Mouse (Mus musculus) yolk sac, embryonic 10.5 days (tissue): Measurements from ENCODE around the gene Zscan21.
A peak's percentile ranks its signal among the peaks of the same experiment; 100 is the strongest.
"Not testable (repeated sequence)": the region's sequence is repeated elsewhere in the genome, so short reads cannot be mapped to it uniquely, and the experiment has no call there.

Source experiments
- DNase-seq: peaks from one replicate; pipeline ENCODE4 v3.0.0-alpha.2; 2017; ENCODE audit warnings: low spot score

Gene Zscan21

DNA sequence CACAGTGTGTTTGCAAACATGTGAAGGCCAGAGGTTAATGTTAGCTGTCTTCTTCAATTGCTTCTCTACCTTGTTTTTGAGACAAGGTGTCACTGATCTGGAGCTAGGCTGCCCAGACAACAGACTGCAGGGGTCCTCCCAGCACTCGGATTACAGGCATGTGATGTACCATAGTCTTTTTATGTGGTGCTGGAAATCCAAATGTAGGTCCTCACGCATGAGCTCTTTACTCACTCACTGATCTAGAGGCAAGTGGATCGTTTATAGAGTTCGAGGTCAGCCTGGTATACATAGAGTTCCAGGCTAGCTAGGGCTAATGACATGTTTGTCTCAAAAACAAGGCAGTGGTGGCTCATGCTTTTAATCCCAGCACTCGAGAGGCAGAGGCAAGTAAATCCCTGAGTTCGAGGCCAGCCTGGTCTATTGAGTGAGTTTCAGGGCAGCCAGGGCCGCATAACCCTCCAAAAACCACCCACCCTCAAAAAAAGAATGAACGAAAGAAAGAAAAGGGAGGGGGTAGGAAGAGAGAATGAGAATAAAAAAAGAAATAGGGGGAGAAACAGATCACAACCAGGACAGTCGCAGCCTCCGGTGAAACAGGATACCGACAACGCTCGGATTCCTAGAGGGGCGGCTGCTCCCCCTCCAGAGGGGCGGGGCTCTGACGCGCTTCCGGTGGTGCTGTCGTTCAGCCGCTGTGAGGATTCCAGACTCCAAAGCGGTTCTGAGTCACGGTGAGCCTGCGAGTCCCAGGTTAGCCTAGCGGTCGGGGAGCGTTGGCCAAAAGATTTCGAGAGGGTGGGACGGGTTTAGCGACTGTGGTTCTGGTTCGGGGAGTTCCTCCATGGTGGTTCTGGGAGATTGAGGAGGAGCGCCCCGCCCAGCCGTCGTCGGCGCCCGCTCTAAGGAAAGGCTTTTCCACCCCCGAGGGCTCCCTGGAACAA lies at the start of gene Zscan21:
TSS of gene Zscan21 (plus strand) at position 649 of the 944 bp plus-strand sequence.
- DNase-seq, result peak; percentile 90

DNA sequence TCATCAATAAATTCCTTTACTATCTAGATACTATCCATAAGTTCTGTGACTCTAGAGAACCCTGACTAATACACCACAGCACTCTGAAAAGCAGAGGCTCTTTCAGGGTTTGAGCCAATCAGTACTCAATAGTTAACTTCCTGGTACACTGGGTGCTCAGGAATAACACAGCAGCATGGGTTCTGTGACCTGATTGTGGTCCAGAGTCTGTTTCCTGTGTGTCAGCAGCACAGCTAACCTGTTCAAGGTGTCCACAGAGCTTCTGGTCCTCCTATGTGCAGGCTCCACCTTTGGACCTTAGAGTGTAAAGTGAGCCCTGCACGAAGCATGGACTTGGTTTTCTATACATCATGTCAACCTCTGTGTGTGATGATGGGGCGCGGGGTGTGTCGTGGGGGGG lies 42.9 kb upstream of the Zscan21 start:
- no peak for DNase-seq

DNA sequence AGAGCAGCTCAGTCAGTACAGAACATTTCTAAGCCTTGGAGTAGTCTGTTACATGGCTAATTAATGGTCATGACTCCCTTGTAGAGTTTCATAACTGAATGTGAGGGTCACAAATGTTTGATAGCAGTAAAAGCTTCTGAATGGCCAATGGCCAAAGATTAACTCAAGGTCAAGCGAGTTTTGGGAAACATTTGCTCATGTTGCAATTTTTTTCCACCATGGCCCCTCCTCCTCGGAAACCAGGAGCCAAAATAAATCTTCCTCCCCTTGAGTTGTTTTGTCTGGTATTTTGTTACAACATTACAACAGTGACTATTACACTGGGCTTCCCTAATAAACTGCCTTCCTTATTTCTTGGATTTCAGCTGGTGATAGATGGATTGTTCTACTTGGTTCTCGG lies 41.0 kb upstream of the Zscan21 start:
- DNase-seq, result no peak

DNA sequence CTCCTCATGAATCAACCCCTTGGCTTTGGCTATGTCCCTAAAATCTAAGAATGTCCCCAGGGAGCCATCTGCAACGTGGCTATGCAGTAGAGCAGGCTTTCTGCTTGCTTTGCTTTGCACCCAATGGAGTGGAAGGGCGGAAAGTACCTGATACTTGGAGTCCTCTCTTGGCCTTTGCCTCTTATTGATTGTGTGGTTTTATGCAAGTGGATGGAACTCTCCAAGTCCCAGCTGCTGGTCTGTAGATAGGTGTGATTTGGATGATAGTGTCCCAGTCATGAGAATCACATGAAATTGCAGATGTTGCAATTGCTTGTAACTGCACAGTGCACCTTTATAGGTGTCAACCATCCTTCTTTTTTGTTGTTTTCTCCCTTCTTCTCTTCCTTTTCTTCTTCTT lies 40.6 kb upstream of the Zscan21 start:
- DNase-seq, result no peak

DNA sequence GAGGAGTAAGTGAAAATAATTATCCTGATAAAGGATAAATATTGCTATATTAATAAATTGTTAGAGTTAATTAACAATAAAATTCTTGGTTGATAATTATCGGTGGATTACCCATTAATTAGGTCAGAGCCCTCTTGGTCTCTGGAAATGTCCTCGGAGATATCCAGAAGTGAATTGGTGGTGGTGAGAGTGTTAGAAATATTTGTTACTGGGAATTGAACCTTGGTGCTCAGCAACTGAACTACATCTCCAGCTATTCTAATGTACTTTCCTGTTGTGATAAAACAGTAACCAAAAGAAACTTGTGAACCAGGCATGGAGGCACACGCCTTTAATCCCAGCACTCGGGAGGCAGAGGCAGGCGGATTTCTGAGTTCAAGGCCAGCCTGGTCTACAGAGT lies 36.2 kb upstream of the Zscan21 start:
- no peak for DNase-seq

DNA sequence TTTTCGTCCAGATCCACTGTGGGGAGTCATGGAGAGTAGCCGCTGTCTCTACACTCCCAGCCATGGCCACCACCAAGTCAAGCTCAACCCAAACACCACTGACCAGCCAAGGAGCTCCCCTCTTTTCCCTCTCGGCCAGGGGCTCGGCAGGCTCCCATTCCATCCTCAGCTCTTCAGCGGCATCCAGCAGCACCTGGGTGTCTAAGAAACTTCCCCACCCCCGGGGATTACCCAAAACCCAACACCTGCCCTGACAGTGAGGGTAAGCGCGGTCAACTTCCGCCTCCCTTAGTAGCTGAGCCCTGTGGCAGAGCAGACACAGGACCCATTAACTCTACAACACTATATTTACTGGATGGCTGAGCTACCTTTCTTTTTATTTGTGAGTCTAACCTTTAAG lies 35.3 kb upstream of the Zscan21 start:
- DNase-seq, result no peak

DNA sequence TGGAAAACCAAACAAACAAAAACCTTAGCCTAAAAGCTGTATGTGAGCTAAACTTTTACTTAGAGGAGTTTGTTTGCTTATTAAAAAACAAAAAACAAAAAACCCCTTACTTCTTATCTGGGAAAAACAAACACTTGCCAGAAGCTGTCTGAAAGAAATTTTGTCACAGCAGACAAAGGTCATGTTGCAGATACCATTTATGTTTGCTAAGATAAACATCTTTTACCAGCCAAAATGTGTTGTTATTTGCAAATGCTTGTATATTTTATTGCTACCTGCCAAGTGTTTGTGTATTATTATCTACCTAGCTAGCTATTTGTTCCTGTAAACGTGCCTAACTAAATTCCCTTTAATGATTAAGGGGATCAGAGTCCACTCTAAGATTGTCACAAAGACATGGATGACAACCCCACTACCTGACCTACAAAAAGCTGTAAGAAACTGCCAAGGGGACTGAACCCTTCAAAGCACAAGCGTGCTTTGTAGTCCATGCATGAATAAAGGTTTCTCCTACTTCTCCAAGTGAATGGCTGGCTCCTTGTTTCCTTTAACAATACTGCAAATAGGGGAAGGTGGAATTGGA lies 33.3 kb upstream of the Zscan21 start:
- no peak for DNase-seq

DNA sequence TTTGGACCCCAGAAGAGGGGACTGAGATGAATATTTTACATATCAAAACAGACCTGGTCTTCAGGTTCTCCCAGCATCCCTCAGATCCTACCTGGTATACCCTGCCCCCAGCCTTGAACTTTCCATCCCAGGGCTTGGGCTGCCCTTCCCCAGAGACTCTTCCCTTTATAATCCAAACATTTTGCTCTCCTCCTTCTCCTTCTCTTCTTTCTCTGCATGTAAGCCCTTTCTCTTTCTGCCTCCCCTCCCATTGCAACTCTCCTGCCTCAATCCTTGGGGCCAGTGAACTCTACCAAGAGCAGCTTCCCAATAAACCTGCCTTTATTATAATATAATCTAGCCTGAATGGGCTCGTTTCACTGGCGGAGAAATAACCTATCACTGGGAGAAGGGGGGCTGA lies 32.8 kb upstream of the Zscan21 start:
- DNase-seq, result no peak

DNA sequence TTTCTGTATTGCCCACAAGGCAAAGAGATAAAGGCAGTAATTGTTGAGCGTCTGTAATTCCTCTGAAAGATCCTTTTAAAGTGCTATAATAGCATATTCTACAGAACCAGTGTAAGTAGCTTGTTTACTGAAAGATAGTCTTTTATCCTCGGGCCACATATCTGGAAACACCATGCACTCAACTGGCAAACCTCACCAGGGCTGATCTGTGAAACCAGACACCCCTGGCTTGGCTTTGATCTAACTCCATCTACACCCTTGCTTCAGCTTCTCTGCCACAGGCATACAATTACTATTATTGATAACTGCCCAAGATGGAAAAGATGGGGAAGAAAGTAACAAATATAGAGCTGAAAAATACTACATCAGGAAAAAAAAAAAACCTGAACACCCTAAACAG lies 32.2 kb upstream of the Zscan21 start:
- DNase-seq, result no peak

DNA sequence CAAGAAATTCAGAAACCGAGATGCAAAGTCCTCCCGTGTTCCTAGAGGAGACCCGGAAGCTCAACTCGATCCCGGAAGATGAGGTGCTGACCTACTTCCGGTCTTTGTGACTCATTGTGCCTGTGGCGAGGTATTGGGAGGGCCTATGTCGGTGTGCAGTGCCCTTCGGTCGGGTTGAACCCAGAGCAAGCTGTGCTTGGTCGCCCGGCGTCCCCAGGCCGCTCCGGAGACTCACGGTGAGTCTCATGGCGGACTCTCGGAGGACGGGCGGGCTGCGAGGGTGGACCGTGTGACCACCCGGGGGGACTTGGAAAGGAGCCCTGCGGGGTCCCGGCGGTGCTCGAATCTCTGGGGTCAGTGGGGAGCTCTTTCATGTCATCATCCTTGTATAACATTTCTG lies 31.7 kb upstream of the Zscan21 start, which contains the start of gene Zkscan1:
TSS of gene Zkscan1 (plus strand) at position 89 of the 400 bp plus-strand sequence.
- DNase-seq, result peak; percentile 85

DNA sequence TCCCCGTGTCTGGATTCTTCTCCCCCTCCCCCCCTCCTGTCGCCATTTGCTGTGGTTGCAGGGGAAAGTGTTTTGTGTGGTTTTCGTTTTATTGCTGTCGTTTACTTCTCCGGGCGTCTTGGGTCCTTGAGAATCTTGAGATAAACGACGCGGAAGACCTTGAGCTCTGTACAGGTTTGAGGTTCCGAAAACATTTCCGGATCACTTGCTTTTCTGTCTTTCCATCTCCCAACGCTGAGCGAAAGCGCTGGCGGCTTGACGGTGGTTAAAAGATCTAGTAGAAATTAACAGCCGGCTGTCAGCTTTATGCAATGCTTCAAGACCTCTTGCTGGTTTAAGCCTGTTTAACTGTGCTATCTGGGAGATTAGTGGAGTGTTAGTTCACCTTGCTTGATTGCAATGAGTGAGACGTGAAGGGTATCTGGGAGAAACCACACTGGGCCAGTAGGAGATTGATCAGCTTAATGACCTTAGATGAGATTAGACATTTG lies 31.2 kb upstream of the Zscan21 start:
- DNase-seq, result no peak

DNA sequence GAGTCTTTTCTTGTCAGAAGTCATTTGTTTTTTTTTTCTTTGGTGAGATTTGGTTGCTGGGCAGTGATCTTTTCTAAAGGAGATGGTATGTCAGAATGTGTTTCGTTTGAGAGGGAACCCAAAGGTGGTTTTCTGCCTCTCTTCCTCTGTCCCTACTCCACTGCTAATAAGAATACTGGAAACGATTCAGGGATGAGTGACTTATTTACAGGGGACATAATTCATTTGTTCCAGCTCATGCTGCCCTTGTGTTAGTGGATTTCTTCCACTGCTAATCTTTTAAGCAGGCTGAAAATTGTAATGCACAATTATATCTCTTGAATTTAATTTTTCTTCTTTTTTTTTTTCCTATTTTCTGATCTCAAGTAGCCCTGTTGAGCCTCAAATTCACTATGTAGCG lies 29.9 kb upstream of the Zscan21 start:
- DNase-seq, result no peak

DNA sequence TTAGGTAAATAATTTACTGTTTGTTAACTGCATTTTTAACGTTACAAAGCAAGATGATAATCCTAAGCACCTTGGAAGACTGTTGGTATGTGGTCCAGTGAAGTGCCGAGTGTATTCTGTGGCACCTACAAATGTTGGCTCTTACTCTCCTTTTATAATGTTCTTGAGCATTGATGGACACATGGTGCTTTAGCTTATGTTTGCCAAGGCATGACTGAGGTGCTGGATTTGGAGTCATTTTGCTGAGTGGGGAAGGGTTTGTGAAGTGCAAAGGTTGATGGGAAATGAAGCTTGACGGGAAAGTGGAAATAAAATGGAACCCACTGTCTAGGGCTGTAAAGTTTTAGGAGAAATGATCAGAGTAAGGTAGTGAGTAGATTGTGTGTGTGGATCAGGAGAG lies 28.3 kb upstream of the Zscan21 start:
- DNase-seq, result no peak

DNA sequence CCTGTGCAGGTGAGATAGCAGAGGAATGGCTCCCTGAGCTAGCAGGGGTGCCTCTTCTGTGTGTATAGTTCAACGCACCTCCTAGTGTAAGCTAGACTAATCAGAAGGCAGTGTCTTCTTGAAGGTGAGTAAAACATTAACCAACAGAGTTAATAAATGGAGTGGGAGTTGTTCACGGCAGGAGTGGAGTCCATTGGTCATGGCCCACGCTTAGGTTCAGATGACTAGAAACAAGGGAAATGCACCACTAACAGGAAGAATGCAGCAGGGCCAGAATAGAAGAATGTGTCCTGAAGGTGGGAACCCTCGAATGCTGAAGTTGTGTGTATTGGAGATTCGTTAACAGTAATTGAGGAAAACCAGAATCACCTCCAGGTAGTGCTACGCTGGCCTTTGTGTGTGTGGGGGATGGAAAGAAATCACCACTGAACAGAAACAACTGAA lies 27.6 kb upstream of the Zscan21 start:
- DNase-seq, result peak; percentile 40

DNA sequence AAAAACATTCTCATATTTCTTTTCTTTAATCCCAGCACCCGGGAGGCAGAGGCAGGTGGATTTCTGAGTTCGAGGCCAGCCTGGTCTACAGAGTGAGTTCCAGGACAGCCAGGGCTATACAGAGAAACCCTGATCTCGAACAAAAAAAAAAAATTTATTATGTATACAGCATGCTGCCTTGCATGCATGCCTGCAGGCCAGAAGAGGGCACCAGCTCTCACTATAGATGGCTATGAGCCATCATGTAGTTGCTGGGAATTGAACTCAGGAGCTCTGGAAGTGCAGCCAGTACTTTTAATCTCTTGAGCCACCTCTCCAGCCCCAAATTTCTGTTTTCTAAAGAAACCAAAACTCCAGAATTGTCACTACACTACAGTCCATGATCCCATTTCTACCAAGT lies 26.4 kb upstream of the Zscan21 start:
- no peak for DNase-seq

DNA sequence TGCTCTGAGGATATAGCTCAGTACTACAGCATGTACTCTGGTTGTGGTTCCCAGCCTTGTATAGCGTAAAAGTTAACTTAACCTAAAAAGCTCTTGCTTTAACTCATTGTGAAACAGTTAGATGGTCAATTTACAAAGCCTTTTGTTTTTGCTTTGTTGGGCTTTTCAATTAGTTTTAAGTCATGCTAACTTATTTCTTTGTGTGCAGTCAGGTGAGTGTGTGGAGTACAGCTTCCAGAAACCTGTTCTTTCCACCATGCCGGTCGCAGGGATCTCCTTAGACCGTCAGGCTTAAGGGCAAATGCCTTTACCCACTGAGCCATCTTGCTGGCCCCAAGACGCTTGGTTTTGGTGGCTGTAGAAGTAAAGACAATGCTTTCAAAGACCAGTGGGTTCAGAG lies 26.0 kb upstream of the Zscan21 start:
- DNase-seq, result no peak

DNA sequence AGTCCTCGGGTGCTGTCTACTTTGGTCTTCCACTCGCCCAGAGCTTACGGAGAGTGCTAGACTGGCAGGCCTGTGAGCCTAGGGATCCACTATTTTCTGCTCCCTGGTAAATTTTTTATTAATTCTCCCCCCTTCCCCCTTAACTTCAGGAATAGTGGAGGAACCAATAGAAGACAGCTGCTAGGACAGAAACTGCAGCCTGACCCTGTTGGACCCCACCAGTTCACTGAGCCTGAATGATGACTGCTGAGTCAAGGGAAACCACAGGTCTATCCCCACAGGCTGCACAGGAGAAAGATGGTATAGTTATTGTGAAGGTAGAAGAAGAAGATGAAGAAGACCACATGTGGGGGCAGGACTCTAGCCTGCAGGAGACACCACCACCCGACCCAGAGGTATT lies 23.9 kb upstream of the Zscan21 start:
- no peak for DNase-seq

DNA sequence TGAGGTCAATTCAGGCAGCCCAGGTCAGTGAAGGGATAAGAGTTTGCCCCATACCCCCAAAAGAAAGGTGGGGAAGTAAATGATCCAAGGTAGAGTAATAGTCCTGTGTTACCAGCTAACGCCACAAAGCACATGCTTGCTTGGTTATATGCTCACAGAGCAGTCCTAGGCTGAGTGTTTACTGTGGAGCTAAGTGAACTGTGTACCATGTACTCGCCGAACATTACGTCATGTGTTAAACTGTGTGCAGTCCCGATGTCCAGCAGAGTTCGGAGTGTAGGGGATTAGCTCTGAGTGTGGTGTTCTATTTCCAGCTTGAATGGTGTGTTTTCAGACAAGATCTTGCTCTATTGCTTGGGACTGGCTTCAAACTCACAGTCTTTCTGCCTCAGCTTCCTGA lies 22.2 kb upstream of the Zscan21 start:
- DNase-seq, result no peak

DNA sequence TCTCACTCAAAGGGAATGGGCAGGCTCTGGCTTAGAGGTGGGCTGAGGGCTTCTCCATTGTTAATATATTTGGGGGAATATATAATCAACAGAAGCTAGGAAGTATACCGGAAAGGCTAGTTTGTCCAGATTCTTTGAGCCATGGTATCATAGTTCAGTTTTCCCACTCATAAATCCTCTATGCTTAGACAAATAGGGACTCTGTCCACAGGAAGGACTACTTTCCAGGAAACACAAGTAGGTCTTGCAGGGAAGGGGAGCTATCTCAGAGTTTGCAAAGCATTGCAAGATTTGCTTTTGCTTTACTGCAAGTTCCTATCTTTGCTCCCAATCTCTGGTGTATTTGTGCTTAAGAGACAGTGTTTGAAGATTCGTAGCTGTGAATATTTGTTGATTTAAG lies 11.7 kb upstream of the Zscan21 start:
- DNase-seq, result peak; percentile 31

DNA sequence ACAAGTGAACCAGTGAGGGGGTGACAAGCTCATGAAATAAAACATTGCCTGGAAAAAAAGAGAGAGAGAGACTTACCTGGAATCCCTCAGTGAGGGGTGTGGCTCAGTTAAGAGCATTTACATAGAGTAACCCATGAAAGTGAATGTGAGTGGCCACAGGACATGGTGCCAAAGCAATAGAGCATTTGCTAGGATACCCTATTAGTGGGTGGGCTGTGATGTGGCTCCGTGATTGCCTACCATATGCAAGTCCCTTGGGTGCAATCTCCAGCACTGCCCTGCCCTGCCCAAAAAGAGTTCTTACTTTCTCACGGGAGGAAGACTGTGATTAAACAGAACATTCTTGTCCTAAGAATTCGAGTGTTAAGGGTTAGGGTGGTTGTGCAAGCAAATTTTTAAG lies 9.6 kb upstream of the Zscan21 start:
- no peak for DNase-seq

DNA sequence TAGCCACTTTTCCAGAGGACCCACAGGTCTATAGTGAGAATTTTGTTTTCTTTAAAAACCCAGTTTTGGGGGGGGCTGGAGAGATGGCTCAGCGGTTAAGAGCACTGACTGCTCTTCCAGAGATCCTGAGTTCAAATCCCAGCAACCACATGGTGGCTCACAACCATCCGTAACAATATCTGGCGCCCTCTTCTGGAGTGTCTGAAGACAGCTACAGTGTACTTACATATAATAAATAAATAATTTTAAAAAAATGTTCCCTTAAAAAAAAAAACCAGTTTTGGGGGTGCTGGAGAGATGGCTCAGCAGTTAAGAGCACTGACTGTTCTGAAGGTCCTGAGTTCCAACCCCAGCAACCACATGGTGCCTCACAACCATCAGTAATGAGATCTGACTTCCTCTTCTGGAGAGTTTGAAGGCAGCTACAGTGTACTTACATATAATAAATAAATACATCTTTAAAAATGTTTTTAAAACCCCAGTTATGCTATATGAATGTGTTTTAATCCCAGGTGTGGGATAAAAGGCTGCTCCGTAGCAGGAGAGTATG lies 6.8 kb upstream of the Zscan21 start:
- DNase-seq, result not testable (repeated sequence)

DNA sequence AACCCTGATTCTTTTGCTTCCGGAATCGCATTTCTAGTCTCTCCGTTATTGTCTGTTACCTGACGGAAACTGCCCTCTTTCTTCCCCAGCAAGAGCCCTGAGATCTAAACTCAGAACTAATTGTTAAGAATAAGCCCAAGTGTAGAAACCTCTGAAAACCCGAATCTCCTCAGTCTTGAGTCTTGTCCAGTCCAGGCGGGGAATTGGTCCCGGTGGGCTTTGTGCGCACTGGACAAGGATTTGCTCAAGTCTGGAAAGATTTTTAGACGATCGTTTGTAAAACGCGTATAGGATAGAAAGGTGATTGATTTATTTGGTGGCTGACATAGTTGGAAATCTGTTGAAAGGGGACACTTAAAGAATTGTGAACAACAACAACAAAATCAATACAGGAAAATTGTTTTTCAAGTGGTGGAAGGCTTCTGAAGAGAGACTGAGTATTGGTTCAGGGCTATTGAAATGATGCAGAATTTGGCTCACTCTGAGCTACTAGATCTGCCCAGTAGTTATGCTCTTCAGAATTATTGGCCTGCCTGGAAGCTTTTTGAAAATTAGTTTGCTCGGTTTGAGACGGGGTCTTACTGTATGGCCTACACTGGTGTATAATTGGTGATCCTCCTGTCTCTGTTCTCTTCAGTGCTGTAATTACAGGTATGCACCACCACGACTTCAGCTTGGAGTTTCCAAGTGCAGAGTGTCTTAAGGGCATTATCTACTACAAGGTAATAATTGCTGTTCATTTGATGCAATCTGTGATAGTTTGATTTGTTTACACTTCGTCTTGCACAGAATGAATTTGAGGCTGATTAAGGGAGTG lies 704 bp downstream of the Zscan21 start:
- no peak for DNase-seq
